Mouse (Mus musculus) forebrain, embryonic 15.5 days (tissue): Measurements from ENCODE around the gene Kazald1. TPM values are rescaled to one million over a fixed set of nuclear protein-coding genes. Genes with fewer than 3 reads are reported as not detected.

ENCODE experiments used
- polyA plus RNA-seq: library from polyadenylated mRNA; unstranded; fragments of >200 nt; fragmentation: Nextera tagmentation; extraction: Ambion mirVana; gene quantifications from 2 replicates; pipeline ENCODE4 v1.2.1, GENCODE M21; 2015

The Kazald1 gene
- polyA plus RNA-seq, 1 experiment from 2014 or later, result 0.73 TPM

Other genes starting within 250 kb of the Kazald1 start
- 30.0 and 32.3 TPM in 2 replicates for gene Slf2, start 144.1 kb upstream of the Kazald1 start, polyA plus RNA-seq
- gene Sema4g, start 86.1 kb upstream of the Kazald1 start, polyA plus RNA-seq, result 14.4 and 15.5 TPM in 2 replicates
- 24.0 and 24.4 TPM in 2 replicates for gene Twnk, start 69.6 kb upstream of the Kazald1 start, polyA plus RNA-seq
- gene Mrpl43, start 68.8 kb upstream of the Kazald1 start, polyA plus RNA-seq, result 83.9 and 87.1 TPM in 2 replicates
- gene Lzts2, start 60.8 kb upstream of the Kazald1 start, polyA plus RNA-seq, result 25.7 and 27.7 TPM in 2 replicates
- gene Pdzd7, start 29.5 kb upstream of the Kazald1 start, polyA plus RNA-seq, result 1.7 and 2.2 TPM in 2 replicates
- gene Sfxn3, start 27.7 kb upstream of the Kazald1 start, polyA plus RNA-seq, result 65.0 and 67.6 TPM in 2 replicates
- gene Tlx1, start 75.4 kb downstream of the Kazald1 start, polyA plus RNA-seq, result not detected in 2 replicates
- not detected in 2 replicates for gene Lbx1, start 160.6 kb downstream of the Kazald1 start, polyA plus RNA-seq